ENCODE assay signal across 9 mouse cellular contexts in genomic region chr5:31563496-31563895, GRCm38 (mm10). TPM values are rescaled to one million over a fixed set of nuclear protein-coding genes. Genes with fewer than 3 reads are reported as not detected.
A peak's percentile ranks its signal among the peaks of the same experiment; 100 is the strongest.
DNase-seq lines count a peak whose midpoint lies in the region; ATAC-seq and TF ChIP-seq lines count a peak whose summit lies in the region.
"Had no signal": no experiment of that assay in that cellular context is flagged by ENCODE, and none has a peak within 500 bp of the region (broad histone marks: within the 10 kb centered on the region; RNA-seq: fewer than 3 reads in every experiment).

No protein-coding gene starts in this region.

- peak; percentile 82 for TF ChIP-seq CTCF in liver, adult 2 months (IDR thresholded peaks at IDR 0.05; ENCODE audit: low read depth, low read length)

- H3K9me3 ChIP-seq in kidney, embryonic 15.5 days (replicated peaks): no peaks in the 10 kb centered on the region
- H3K9me3 ChIP-seq in neural tube, embryonic 14.5 days (ENCODE audit: control insufficient read depth, low read length): no peaks in the 10 kb centered on the region
- H3K9me3 ChIP-seq: limb, embryonic 12.5 days had no signal

- no peaks in the 10 kb centered on the region for H3K79me2 ChIP-seq in liver, adult 2 months (ENCODE audit: control insufficient read depth, insufficient read depth, low read length)

- peak overlapping the region; percentile 54; the same call in 1 of the 2 replicates for H3K27ac ChIP-seq in kidney, embryonic 15.5 days
- no peak overlapping the region for H3K27ac ChIP-seq in liver, adult 2 months (replicated peaks; ENCODE audit: insufficient read depth, low read depth, low read length)
- no peak overlapping the region for H3K27ac ChIP-seq in neural tube, embryonic 14.5 days (ENCODE audit: low read depth, low read length)
- H3K27ac ChIP-seq: limb, embryonic 12.5 days had no signal

- ATAC-seq in kidney, embryonic 15.5 days (replicated peaks; ENCODE audit: low FRiP score): 0 out of 2 replicates have a peak, but pooled peaks have one; percentile 38
- peak; percentile 41; the same call in 1 of the 2 replicates for ATAC-seq in neural tube, embryonic 14.5 days (ENCODE audit: low read depth)

- H3K9ac ChIP-seq in kidney, embryonic 15.5 days: no peak overlapping the region
- H3K9ac ChIP-seq in liver, adult 2 months (ENCODE audit: low read depth, low read length): no peak overlapping the region
- H3K9ac ChIP-seq in neural tube, embryonic 14.5 days (replicated peaks; ENCODE audit: low read depth, low read length): no peak overlapping the region
- H3K9ac ChIP-seq: limb, embryonic 12.5 days had no signal

- no peak overlapping the region for H3K4me3 ChIP-seq in kidney, embryonic 15.5 days (replicated peaks)
- H3K4me3 ChIP-seq in liver, adult 2 months (ENCODE audit: insufficient read depth, low read depth, low read length): no peak overlapping the region
- no peak overlapping the region for H3K4me3 ChIP-seq in neural tube, embryonic 14.5 days (ENCODE audit: low read depth, low read length)
- H3K4me3 ChIP-seq: limb, embryonic 12.5 days had no signal

- peaks cover 34% of the 10 kb centered on the region for H3K4me1 ChIP-seq in kidney, embryonic 15.5 days
- H3K4me1 ChIP-seq in liver, adult 2 months (ENCODE audit: control insufficient read depth, insufficient read depth, low read length): no peaks in the 10 kb centered on the region
- H3K4me1 ChIP-seq in neural tube, embryonic 14.5 days (ENCODE audit: control insufficient read depth, insufficient read depth, low read length): no peaks in the 10 kb centered on the region
- H3K4me1 ChIP-seq: limb, embryonic 12.5 days had no signal

- DNase-seq in CD4-positive, CD25-positive, alpha-beta regulatory T cell, adult 2 months (ENCODE audit: low read depth, low spot score): peak; percentile 84
- DNase-seq in adrenal gland, adult 8-10 months: peak; percentile 70
- peak; percentile 73 for DNase-seq in embryo, embryonic 11.5 days (ENCODE audit: low read depth, low spot score)
- peak; percentile 59 to 70 for DNase-seq in heart, adult 9 months (ENCODE audit: low spot score in 2 of 2)
- DNase-seq in liver, adult 2 months (ENCODE audit: extremely low read depth, low read depth, low spot score): peak; percentile 51
- peak; percentile 27 for DNase-seq in testis, postnatal 14 days (ENCODE audit: low spot score)

- H3K27me3 ChIP-seq in kidney, embryonic 15.5 days: no peaks in the 10 kb centered on the region
- H3K27me3 ChIP-seq in liver, adult 2 months (ENCODE audit: control insufficient read depth, insufficient read depth, low read length): no peaks in the 10 kb centered on the region
- no peaks in the 10 kb centered on the region for H3K27me3 ChIP-seq in neural tube, embryonic 14.5 days (ENCODE audit: control insufficient read depth, insufficient read depth, low read length)
- H3K27me3 ChIP-seq: limb, embryonic 12.5 days had no signal

- H3K4me2 ChIP-seq in kidney, embryonic 15.5 days: no peak overlapping the region
- no peak overlapping the region for H3K4me2 ChIP-seq in neural tube, embryonic 14.5 days (ENCODE audit: low read depth, low read length)
- H3K4me2 ChIP-seq: limb, embryonic 12.5 days had no signal

- H3K36me3 ChIP-seq in kidney, embryonic 15.5 days: peaks cover 20% of the 10 kb centered on the region
- H3K36me3 ChIP-seq in liver, adult 2 months (ENCODE audit: control insufficient read depth, insufficient read depth, low read length): no peaks in the 10 kb centered on the region
- peaks cover 5% of the 10 kb centered on the region; the same call in 1 of the 2 replicates for H3K36me3 ChIP-seq in neural tube, embryonic 14.5 days (ENCODE audit: control insufficient read depth, insufficient read depth, low read length)

- WGBS in kidney, embryonic 15.5 days: 6% methylated on average over 6 of the region's 6 CpGs
- 12% methylated on average over 6 of the region's 6 CpGs for WGBS in liver, adult 2 months
- WGBS in neural tube, embryonic 14.5 days: 12% methylated on average over 6 of the region's 6 CpGs

- no peak for TF ChIP-seq POLR2A in liver, adult 2 months (IDR thresholded peaks at IDR 0.05; ENCODE audit: extremely low read depth, insufficient read depth, low read length)

RNA-seq across cellular contexts. Expression of gene Mrpl33, which starts 33.2 kb away (rescaled TPM):
- total RNA-seq in adrenal gland, adult 8-10 months (2022): 100 to 1,000 TPM; 266 to 421 (median 323) TPM
- 272 and 284 TPM in 2 replicates for polyA plus RNA-seq in kidney, embryonic 15.5 days (2015; fragmentation: Nextera tagmentation; extraction: Ambion mirVana)
- total RNA-seq in liver, adult 2 months (2014; rRNA removed): 60.8 and 65.1 TPM in 2 replicates
- polyA plus RNA-seq in liver, adult 2 months (2012; rRNA removed): 8.6 and 11.5 TPM in 2 replicates
- 189 and 200 TPM in 2 replicates for polyA plus RNA-seq in neural tube, embryonic 14.5 days (2014; fragmentation: Nextera tagmentation; extraction: Ambion mirVana)

RNA-seq across cellular contexts. Expression of gene Supt7l, which starts 35.9 kb away (rescaled TPM):
- total RNA-seq in adrenal gland, adult 8-10 months (2022): 10 to 100 TPM; 20.3 to 24.5 (median 22.9) TPM
- polyA plus RNA-seq in kidney, embryonic 15.5 days (2015; fragmentation: Nextera tagmentation; extraction: Ambion mirVana): 24.7 and 28.9 TPM in 2 replicates
- 6.8 and 7.9 TPM in 2 replicates for total RNA-seq in liver, adult 2 months (2014; rRNA removed)
- polyA plus RNA-seq in liver, adult 2 months (2012; rRNA removed): 6.6 and 6.8 TPM in 2 replicates
- 21.6 and 22.4 TPM in 2 replicates for polyA plus RNA-seq in neural tube, embryonic 14.5 days (2014; fragmentation: Nextera tagmentation; extraction: Ambion mirVana)

RNA-seq across cellular contexts. Expression of gene Slc4a1ap, which starts 36.7 kb away (rescaled TPM):
- total RNA-seq in adrenal gland, adult 8-10 months (2022): 10 to 100 TPM; 34.9 to 44.1 (median 38.0) TPM
- polyA plus RNA-seq in kidney, embryonic 15.5 days (2015; fragmentation: Nextera tagmentation; extraction: Ambion mirVana): 36.7 and 38.9 TPM in 2 replicates
- 12.6 and 13.2 TPM in 2 replicates for total RNA-seq in liver, adult 2 months (2014; rRNA removed)
- 7.3 and 8.1 TPM in 2 replicates for polyA plus RNA-seq in liver, adult 2 months (2012; rRNA removed)
- polyA plus RNA-seq in neural tube, embryonic 14.5 days (2014; fragmentation: Nextera tagmentation; extraction: Ambion mirVana): 35.4 and 35.8 TPM in 2 replicates

Comparison
In these comparisons a context has a peak if more than half of its experiments do, and no peak if none do; other contexts are left out.
1. DNase-seq: peak in every context shown above with its lines; median percentile 84 in CD4-positive, CD25-positive, alpha-beta regulatory T cell, adult 2 months; 73 in embryo, embryonic 11.5 days; 70 in adrenal gland, adult 8-10 months; 64 in heart, adult 9 months; 51 in liver, adult 2 months; 27 in testis, postnatal 14 days.
2. RNA of gene Mrpl33, which starts 33.2 kb away (polyA plus RNA-seq): 272 to 284 TPM in kidney, embryonic 15.5 days and 189 to 200 TPM in neural tube, embryonic 14.5 days; 8.6 to 11.5 TPM in liver, adult 2 months; every median in the first group is over 10 times any median in the second.